Mouse (Mus musculus) brain, embryonic 14.5 days (tissue): Measurements from ENCODE around the gene Fndc3b.

Experiments used
- CTCF ChIP-seq: fragments of 200-500 bp; IDR thresholded peaks from 2 replicates; pipeline ENCODE4 v1.5.1; 2012; ENCODE audit warnings: inconsistent platforms, mild to moderate bottlenecking, moderate library complexity, borderline replicate concordance; ENCODE audit not compliant: insufficient read depth, insufficient read length; ENCODE audit errors: extremely low read depth
- POLR2A ChIP-seq: fragments of 200-500 bp; IDR thresholded peaks from 2 replicates; pipeline ENCODE4 v1.6.1; 2012; ENCODE audit warnings: mild to moderate bottlenecking, inconsistent platforms, borderline replicate concordance; ENCODE audit not compliant: poor library complexity, insufficient read depth, insufficient read length, severe bottlenecking; ENCODE audit errors: extremely low read depth

GRCm38 (mm10) chr3:27683374-27683773 lies 27.7 kb downstream of the Fndc3b start:
- no peak for TF ChIP-seq CTCF
- TF ChIP-seq POLR2A = no peak
